Comparison of ENCODE assay signal across 8 mouse cellular contexts in the genomic region with DNA sequence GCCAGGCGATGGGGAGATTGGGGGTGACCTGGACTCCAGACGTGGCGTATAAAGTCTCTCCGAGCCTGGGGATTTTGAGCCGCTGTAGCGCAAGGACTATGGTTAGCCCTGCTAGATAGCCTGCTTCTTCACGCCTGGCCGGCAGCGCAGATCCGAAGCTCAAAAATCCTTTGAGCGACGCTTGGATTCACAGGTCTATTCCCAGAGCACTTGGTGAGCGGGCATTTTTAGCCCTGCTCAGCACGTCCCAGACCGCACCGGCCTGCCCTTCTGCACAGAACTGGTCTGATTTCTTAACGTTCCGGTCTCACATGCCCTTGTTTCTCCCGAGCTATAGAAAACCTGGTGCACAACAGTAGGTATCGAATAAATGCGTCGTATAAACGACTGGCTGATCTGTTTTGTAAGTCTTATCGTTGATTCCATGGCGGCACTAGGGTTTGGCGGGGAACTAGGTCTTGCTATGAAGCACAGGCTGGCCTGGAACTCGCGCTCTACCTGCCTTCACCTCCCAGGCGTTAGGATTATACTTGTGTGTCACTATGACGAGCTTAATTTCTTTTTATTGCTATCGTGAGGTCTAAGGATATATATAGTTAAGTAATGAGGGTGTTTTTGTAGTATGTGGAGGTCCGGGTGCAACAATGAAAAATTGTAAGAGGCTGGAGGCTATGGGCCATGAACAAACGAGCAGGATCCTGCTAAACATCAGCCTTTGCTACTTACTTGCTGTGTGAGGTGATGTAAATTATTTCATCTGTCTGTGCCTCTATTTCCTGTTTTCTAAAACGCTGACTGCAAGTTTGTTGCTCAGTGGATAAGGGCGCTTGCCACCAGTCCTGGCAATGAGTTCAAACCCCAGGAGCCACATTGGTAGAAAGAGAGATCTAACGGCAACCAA. TPM values are rescaled to one million over a fixed set of nuclear protein-coding genes. Genes with fewer than 3 reads are reported as not detected.
DNase-seq lines count a peak whose midpoint lies in the region; ATAC-seq and TF ChIP-seq lines count a peak whose summit lies in the region.

No protein-coding gene starts in this region.

- H3K27me3 ChIP-seq in forebrain, postnatal 0 days (ENCODE audit: insufficient read depth, low read length), result no peaks in the 10 kb centered on the region

- no peaks in the 10 kb centered on the region for H3K9me3 ChIP-seq in forebrain, postnatal 0 days (ENCODE audit: low read length)

- 8% methylated on average over 36 of the region's 36 CpGs for WGBS in forebrain, postnatal 0 days

- H3K4me3 ChIP-seq in forebrain, postnatal 0 days (ENCODE audit: low read depth, low read length), result peak overlapping the region; percentile 75

- no peak for ATAC-seq in forebrain, postnatal 0 days

- peak overlapping the region; percentile 86 for H3K4me2 ChIP-seq in forebrain, postnatal 0 days (ENCODE audit: low read depth)

- peak overlapping the region; percentile 98 for H3K9ac ChIP-seq in forebrain, postnatal 0 days

- TF ChIP-seq CTCF in forebrain, postnatal 0 days (IDR thresholded peaks at IDR 0.05; ENCODE audit: low read depth), result no peak

- peak; percentile 36 for DNase-seq in embryo, embryonic 10 days (ENCODE audit: low spot score)
- DNase-seq in embryo, embryonic 9.5 days (ENCODE audit: extremely low spot score), result no peak
- peak; percentile 35 for DNase-seq in thymus, postnatal 0 days (ENCODE audit: low spot score)
- no peak for DNase-seq in thymus, postnatal 36 days
- peak; percentile 2 for DNase-seq in forebrain, postnatal 0 days
- peak; percentile 56 for DNase-seq in liver
- DNase-seq in spleen, postnatal 10 days (ENCODE audit: low spot score in 2 of 2), result peak; percentile 55 to 58
- no peak for DNase-seq in layer of hippocampus, postnatal 36 days

- H3K27ac ChIP-seq in forebrain, postnatal 0 days (ENCODE audit: low read depth, low read length), result peak overlapping the region; percentile 99

- H3K4me1 ChIP-seq in forebrain, postnatal 0 days (ENCODE audit: insufficient read depth), result peaks cover 30% of the 10 kb centered on the region

- no peaks in the 10 kb centered on the region for H3K36me3 ChIP-seq in forebrain, postnatal 0 days (ENCODE audit: insufficient read depth)

RNA-seq across cellular contexts. Expression of gene Bicra, which starts 1.2 kb away (rescaled TPM):
- 2.9 and 4.9 TPM in 2 replicates for polyA plus RNA-seq in thymus, postnatal 0 days (2015; fragmentation: Nextera tagmentation; extraction: Ambion mirVana)
- 3.2 and 5.0 TPM in 2 replicates for total RNA-seq in forebrain, postnatal 0 days (2014; rRNA removed)
- polyA plus RNA-seq in forebrain, postnatal 0 days (2015; fragmentation: Nextera tagmentation; extraction: Ambion mirVana), result 3.6 and 5.8 TPM in 2 replicates
- total RNA-seq in layer of hippocampus, postnatal 36 days (2021), result 10 to 100 TPM; 19.5 to 21.9 TPM

RNA-seq across cellular contexts. Expression of gene Zfp541, which starts 12.7 kb away (rescaled TPM):
- polyA plus RNA-seq in thymus, postnatal 0 days (2015; fragmentation: Nextera tagmentation; extraction: Ambion mirVana), result 0.13 and 0.36 TPM in 2 replicates
- total RNA-seq in forebrain, postnatal 0 days (2014; rRNA removed), result 0.10 and 0.15 TPM in 2 replicates
- polyA plus RNA-seq in forebrain, postnatal 0 days (2015; fragmentation: Nextera tagmentation; extraction: Ambion mirVana), result 0.04 and 0.17 TPM in 2 replicates
- total RNA-seq in layer of hippocampus, postnatal 36 days (2021), result under 1 TPM; 0.67 to 0.83 TPM

RNA-seq across cellular contexts. Expression of gene Napa, which starts 49.3 kb away (rescaled TPM):
- 152 and 172 TPM in 2 replicates for polyA plus RNA-seq in thymus, postnatal 0 days (2015; fragmentation: Nextera tagmentation; extraction: Ambion mirVana)
- total RNA-seq in forebrain, postnatal 0 days (2014; rRNA removed), result 159 and 270 TPM in 2 replicates
- polyA plus RNA-seq in forebrain, postnatal 0 days (2015; fragmentation: Nextera tagmentation; extraction: Ambion mirVana), result 211 and 222 TPM in 2 replicates
- 100 to 1,000 TPM; 272 to 282 TPM for total RNA-seq in layer of hippocampus, postnatal 36 days (2021)

Comparison
In these comparisons a context has a peak if more than half of its experiments do, and no peak if none do; other contexts are left out.
1. DNase-seq: peak in embryo, embryonic 10 days (single experiment), thymus, postnatal 0 days (single experiment), forebrain, postnatal 0 days (single experiment), liver (single experiment) and spleen, postnatal 10 days (2 of 2); none in embryo, embryonic 9.5 days (single experiment), thymus, postnatal 36 days (0 of 2) and layer of hippocampus, postnatal 36 days (0 of 2).